Mouse (Mus musculus): ENCODE data around the gene Rgs6.

The Rgs6 gene

DNA sequence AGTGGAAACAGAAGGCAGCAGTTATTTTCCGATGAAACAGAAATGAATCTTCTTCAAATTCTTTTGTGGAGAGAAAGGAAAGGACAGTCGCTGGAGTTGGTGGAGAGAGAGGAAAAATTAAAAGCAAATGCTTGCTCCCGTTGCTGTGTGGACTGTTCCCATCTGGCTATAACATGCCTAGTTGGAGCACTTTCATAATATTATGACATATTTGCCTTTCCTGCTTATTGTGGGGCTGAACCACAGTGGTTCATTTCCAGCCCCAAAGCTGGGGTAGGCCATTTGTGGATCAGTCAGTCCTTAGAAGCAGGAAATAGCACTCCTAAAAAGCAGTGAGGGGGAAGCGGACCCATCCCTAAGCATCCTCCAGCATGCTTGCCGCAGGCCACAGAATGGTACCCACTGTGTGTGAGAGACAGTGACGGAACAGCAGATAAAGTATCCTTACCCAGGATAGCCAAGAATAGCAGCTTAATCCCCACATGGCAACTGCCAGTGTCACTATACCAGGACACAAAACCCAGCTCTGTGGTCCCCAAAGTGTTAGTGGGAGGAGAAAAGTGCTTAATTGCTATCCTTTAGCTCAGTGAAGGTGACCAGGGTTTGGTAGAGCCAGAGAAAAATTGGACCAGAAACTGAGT is 456.0 kb downstream of the Rgs6 start:
- no peak for DNase-seq

DNA sequence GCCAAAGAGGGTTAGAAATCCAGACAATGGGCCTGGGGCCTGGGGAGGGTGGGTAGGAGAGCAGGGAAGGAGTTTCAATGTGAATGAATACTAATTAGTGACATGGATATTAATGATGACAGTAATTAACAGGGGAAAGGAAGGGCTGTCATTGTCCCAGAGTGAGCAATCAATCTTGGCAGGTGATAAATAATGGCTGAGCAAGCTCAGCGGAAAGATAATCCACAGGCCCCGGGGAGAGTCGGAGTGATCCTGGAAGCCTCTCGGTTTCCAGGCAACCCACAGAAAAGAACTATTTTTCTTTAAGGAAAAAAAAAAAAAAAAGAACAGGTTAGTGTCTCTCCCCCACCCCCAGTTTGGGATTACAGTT is 456.5 kb downstream of the Rgs6 start:
- DNase-seq, result no peak

DNA sequence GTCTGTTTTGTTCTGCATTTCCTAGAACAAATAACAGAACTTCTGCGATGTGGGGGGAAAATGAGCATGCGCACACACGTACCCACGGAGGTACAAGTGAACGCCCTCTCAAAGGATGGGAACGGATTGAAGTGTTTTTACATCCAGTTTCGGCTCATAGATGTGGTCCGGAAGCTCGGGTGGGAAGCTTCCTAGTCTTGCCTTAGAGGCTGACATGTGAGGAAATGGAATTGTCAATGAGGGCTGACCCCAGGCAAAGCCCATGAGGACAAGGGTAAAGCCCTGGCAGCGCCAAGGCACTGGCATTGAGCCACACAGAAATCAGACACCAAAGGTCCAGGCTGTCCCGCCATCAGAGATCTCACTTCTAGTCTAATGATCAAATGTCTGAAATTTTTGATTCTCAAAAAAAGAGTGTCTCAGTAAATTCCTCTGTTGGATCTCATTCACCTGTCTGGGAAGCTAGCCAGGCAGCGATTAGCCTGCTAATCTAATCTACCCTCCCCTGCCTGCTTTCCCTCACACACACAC is 457.0 kb downstream of the Rgs6 start:
- DNase-seq, result peak; percentile 9 to 17

DNA sequence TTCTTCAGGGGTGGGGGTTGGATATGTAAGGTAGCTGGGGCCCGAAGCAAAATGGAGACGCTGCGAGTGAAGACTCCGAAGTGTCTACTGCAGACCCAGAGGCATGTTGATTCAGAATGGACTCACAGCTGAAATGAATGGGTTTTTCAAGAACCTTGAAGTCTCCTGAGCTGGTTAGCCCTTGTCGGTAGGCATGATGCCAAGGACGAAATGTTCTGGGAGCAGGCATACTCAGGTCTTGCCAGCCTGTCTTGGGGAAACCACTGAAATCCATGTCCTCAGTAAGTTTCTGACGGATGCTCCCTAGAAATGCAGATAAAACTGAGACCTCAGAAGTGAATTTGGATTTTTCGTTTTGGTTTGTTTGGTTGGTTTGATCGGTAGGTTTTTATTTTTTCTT is 458.6 kb downstream of the Rgs6 start:
- DNase-seq, result no peak

DNA sequence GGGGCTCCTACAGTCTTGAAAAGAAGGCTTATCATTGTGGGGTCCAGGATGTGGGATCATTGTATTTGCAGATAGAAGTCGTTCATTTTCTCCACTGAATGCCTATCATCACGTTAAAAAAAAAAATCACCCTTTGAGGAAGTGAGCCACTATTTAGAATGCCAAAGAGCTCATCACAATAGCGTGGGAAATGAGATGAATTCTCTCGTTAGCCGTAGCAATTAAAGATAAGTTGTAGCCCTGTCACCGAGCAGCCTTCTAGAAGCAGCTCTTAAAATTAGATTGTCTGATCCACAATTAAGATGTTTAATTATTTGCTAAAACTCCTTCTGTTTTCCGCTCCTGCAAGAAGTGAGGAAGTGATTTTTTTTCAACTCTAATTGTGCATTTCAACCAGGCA is 459.6 kb downstream of the Rgs6 start:
- DNase-seq, result no peak

DNA sequence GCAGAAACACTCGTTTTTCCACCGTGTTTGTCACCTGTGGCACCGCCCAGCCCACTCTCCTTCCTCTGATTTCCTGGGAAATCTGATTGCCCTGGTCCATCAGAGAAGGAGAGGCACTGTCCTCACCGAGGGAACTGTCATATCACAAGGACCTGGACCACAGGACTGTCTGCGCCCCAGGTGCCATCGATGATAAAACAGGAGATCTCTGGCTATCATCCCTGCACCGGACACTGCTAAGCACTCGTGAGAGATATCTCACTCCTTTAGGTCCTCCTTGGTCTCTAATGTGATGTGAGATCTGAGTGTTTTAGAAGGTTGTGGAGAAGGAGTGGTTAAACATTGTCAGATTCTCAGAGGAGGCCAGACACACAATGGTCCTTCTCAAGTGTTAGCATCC is 462.4 kb downstream of the Rgs6 start:
- no peak for DNase-seq

DNA sequence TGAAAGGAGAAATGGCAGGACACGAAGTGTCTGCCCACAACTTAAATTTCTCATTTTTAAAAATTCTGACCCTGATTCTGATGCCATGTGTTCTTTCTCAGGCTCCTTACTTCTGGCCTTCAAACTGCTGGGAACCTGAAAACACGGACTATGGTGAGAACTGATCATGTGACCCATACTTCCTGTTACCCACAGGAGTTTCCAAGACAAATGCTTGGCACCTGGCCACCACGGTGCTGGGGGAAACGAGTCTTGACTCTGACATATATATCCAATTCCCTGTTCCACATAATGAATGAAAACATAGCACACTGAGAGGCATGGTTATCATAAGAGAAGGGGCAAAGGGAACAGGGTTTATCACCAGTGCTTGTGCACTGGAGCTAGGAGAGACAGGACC is 464.3 kb downstream of the Rgs6 start:
- DNase-seq, result no peak

DNA sequence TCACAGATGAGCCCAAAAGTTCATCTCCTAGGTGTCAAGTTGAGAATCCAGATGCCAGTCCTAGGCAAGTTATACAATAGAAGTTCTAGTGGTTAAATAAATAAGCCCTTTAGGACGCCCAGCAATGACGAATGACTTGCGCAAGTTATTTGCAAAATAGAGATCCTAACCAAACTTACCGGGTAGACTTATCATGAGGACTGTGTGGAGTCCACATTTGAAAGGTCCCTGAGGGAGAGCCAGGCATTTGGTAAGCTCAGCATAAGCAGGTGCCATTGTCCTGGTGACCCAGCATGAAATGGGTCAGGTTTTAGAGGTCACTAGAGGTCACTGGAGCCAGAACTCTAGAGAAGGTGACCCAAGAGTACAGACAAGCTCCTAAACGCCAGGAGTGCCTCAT is 467.6 kb downstream of the Rgs6 start:
- no peak for DNase-seq

DNA sequence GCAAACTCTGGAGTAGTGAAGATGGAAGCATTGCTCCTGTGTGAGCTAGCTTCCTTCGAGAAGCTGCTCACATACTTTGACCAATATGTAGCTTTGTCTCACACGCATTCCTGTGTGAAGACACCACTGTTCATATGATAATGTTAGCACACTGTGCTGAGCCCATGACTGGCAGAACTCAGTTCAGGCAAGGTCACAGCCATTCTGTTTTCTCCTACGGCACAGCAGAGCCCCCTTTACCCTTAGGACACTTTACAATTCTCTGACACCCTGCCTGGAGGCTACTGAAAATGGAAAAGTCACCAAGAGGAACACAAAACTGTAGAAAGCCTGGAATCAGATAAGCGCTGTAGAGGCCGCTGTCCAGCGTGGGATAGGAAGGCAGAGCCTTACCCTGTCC is 478.3 kb downstream of the Rgs6 start:
- no peak for DNase-seq

DNA sequence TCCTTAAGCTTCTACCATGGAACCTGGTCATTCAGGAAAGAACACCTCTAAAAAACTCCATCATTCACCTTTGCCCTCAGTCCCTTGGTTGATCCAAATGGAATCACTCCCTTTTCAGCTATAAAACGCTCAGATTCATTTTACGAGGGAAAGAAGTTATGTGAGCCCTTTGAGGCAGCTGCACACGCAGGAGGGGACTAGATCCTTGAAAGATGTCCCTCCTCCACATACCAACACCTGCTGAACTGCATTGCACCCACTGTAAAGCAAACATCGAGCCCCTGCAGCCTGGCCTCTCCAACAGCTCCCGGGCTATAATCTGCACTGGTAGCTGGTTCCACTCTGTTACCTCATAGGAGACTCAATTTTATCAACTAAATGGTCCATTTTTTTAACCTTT is 482.8 kb downstream of the Rgs6 start:
- no peak for DNase-seq

DNA sequence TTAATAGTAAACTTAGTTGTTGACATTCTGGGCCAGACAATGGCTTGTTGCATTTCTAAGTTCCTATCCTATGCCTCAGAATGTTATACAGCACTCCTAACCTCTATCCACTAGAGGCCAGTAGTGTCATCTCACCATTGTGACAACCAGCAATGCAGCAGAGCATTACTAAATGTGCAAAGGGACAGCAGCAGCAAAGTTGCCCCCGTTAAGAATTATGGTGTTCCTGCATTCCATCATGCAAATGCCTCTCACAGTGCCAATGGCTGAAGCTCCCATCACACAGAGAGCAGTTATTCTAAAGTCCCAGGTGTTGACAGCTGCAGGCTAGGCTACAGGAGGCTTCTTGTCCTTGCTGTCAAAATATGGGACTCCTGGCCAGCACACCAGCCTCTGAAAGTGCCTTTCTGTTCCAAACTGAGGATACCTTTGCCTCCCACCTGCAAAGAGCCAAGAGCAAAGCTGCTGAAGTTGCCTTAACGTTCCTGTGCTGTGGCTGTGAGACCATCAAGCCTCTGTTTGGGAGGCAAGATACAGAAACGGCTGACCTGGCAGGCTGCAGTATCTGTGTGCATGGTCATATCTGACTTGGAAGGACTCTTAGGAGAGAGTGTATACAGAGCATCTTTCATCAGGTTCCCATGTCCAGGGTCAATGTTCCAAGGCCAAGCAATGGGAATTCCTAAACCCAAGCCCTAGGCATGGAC is 484.2 kb downstream of the Rgs6 start:
- no peak for DNase-seq

DNA sequence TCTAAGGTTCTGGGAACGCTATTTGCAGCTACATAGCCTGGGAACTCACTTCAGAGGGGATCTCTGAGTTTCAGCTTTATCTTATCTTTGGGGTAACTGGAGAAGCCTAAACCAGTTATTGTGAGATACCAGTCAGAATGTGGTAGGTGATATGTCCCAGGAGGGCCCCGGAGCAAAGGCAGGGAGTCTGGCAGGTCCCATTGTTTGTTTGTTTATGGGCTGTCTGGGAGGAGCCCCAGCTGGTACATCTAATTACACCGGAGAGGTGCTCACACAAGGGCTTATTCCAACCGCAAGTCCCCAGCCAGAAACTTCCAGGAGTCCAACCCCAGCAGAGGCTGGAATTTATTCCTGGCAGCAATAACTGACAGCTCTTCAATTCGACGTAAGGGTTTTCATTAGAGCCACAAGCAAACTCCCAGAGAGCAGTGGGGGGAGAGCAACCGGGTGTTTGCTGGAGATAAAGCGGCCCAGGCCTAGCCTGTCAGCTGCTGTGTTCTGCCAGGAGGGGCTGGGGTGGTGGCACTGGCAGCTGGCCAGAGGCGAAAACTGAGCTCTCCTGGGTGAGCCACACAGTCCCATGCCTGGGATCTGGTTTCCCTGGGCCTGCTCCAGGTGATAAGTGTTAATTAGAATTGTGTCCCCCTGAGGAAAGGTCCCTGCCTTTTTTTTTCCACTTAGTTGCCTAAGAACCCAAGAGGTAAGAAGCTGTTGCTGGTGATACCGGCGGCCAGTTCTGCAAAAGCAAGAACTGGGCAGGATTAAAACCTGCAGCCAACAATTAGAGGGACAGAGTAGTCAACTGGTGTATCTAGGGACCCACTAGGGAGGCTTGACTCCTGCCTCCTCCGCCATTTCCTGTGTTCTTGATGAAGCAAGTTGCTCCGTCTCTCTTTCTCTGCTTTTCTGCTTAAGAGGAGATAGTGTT is 485.1 kb downstream of the Rgs6 start:
- DNase-seq, result no peak

DNA sequence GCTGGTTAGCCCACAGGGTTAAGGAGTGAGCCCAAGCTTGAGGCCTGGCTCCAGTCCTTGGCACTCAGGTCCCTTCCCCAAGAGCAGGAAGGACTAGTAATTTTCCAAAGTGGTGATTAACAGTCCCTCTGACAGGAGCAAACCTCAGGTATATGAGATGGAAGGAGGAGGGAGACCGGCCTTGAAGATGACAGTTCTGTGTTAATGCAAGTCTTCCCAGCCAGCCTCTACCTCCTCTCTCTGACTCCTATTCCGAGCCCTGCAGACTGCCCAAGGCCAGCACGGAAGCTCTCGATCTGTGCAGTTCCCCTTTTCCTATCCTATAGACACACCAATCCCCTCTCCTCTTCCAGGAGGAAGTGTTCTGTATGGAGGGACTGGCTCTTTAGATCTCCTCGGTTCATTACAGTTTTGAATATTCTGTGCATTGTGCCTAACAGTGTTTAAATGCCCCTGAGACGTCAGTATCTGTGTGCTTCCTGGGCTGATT is 485.8 kb downstream of the Rgs6 start:
- no peak for DNase-seq

DNA sequence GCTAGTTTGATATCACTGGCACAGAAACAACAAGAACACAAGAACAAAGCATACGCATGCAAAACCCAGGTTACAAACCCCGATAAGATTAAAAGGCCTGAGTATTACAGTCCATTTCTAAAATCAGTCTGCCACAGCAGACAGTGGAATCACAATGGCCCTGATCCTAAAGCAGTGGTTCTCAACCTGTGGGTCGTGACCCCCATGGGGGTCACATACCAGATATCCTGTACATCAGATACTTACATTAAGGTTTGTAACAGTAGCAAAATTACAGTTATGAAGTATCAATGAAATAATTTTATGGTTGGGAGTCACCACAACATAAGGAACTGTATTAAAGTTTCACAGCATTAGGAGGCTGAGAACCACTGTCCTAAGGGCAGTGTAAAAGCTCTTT is 488.1 kb downstream of the Rgs6 start:
- no peak for DNase-seq

DNA sequence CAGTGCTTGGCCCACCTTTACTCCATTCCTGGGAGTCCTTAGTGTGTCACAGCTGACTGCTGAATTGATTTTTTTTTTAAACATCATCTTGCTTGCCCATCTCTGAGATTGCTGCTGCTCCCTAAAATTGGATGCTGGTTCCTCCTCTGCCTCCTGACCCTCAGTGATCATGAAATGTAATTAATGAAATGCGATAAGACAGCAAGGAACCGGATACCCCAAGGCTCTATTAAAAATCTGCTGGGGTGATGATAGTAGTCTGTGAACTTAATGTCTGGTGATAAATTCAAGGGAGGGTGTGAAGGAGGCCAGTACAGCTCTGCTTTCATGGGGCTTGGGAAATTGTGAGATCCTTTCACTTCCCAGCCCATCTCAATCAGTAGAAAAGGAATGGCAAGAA is 489.4 kb downstream of the Rgs6 start:
- no peak for DNase-seq

DNA sequence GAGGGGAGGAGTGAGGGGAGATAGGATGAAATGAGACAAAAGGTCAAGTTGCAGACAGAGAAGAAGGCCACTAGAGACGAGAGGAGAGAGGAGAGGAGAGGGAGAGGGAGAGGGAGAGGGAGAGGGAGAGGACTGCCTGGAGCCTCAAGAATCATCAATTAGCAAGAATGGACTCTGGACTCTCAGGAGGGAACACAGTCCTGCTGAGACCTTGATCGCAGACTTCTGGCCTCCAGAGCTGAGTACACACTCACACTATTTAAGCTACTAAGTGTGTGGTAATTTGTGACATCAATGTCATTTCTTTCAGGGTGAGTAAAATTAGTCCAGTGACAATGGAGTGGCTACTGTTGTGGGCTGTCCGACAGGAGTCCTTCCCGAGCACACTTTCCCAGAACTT is 495.3 kb downstream of the Rgs6 start:
- DNase-seq, result no peak

DNA sequence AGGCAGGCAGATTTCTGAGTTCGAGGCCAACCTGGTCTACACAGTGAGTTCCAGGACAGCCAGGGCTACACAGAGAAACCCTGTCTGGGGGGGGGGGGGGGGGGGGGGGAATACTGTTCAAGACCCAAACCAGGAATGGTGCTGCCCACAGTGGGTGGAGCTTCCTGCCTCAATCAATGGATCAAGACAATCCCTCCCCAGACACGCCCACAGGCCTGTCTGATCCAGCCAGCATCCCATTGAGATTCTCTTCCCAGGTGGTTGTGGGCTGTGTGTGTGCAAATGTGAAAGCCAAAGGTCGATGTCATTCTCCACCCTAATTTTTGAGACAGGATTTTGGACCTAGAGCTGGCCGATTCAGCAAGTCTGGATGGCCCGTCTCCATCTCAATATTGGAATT is 496.5 kb downstream of the Rgs6 start:
- DNase-seq, result no peak

DNA sequence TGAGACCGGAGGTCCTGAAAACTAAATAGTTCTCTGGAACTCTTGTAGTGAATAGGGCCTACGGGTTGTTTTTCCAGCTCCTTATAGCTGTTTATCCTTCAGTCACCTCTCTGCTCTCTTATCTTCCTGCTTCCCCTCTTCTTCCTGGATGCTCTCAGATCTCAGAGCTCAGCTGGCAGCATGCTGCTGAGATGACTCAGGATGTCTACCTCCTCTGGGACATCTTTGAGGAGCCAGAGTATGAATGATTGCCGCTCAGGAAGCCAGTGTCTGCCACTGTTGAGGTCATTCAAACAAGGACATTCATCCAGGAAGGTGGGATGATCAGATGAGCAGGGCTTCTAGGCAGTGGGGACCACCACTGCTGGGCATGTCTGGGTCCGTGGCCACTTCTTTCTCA is 498.9 kb downstream of the Rgs6 start:
- DNase-seq, result peak in 1 of 2 experiments; percentile 27

DNA sequence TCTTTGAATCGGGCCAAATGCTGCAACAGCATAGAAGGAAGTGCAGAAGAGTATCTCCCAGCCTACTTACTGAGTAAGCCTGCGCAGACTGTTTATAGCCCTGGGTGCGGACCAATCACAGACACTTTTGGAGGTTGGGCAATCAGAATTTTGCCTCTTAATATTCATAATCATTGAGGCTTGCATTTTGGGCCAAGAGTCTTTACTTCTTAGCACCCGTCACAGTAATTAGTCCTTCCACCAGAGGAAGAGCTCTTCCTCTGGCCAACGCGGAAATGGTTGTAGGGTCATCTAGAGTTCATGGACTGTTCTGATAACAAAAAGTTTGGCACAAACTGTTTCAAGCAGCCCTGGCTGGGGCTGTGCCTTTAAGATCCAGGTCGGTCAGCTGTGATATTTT is 499.5 kb downstream of the Rgs6 start:
- peak; percentile 8 to 27 for DNase-seq

DNA sequence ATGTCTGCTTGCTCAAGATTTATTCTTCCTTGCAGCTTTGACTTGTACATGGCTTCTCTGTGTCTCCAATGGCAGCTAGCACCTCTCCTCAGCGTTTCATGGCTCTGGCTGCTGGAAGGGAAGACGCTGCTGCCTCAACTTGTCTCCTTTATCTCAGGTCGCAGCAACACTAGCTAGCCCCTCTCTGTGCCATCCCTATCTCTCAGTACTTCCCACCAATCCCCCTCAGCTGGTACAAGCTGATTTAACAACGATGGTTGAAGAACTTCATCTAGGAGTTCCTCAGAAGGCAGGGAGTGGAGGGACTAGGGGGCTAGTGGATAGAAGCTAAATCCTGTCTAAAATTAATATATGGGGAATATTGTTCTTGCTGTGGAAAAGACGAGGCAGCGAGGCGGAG is 503.9 kb downstream of the Rgs6 start:
- no peak for DNase-seq

DNA sequence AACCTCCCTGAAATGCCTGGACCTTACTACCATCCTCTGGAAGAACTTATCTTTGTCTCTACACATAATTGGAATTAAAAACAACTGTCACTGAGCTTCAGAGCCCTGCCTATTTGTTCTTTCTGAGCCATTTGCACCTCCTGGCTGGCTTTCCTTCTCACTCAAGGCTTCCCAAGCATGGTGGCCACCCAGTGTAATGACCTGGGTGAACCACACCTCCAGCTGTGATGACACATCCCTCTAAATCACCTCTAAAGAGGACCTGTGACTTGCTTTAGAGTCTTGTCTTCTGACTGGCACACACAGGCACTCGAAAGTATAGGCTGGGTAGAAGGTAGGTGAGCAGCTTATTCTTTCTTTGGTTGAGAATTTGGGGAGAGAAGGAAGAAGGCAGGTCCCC is 509.7 kb downstream of the Rgs6 start:
- no peak for DNase-seq

DNA sequence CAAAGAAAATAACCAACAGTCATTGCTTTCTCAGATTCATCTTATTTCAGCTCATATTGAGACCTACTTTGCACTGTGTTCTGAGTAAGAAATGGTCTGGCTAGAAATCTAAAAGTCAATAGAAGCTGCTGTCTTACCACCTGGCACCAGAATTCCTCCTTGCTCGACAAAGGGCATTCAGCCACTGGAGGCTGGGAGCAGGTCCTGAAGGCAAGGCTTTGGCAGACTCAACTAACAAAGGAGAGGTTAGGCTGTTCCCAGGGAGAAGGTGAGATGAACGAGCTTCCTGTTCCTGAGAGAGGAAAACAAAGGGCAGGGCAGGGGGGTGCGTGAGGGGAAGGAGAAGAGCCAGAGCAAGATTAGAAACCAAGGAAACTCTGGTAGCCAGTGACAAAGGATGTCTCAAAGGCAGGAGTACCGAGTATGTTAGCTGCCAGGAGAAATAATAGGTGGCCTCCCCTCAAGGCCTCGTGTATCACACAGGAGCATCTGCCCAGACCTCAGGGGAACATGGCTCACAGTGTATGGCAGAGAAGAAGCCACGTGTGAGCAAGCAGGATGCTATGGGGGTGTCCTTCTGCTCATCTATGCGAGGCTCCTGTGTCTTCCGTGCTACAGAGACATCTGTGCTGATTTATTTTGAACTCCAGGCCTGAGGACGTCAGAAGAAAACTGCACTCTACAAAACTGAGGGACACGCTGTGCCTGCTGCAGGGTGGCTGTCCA is 510.7 kb downstream of the Rgs6 start:
- no peak for DNase-seq

DNA sequence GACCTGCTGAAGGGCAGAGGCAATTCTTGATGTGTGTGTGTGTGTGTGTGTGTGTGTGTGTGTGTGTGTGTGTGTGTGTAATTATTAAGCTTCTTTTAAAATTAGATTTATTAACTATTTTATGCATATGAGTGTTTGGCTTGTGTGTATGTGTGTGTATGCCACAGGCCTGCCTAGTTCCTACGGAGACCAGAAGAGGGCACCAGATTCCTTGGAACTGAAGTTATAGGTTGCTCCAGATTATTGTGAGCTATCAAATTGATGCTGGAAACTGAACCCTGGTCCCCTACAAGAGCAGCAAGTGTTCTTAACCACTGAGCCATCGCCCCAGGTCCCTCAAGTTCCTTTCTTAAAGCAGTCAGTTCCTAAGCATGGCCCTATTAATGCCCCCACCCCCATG is 511.8 kb downstream of the Rgs6 start:
- no peak for DNase-seq
